Mouse (Mus musculus): ENCODE data around the gene AC124108.1. TPM values are rescaled to one million over a fixed set of nuclear protein-coding genes. Genes with fewer than 3 reads are reported as not detected.
"Not testable (repeated sequence)": the region's sequence is repeated elsewhere in the genome, so short reads cannot be mapped to it uniquely, and the experiment has no call there.

AC124108.1 gene
- polyA plus RNA-seq, 1 experiment from 2014 or later: 3.7 TPM

GRCm38 (mm10) chr1:132153086-132153690 is 38.1 kb upstream of the AC124108.1 start:
- Histone ChIP-seq H3K36me3 (replicated peaks) (no peaks in the 10 kb centered on the region), H3K9ac (no peak overlapping the region), H3K9me3 (no peaks in the 10 kb centered on the region), H3K4me1 (peaks cover 19% of the 10 kb centered on the region), H3K27me3 (replicated peaks) (no peaks in the 10 kb centered on the region), H3K27ac (no peak overlapping the region), H3K4me2 (no peak overlapping the region), H3K4me3 (no peak overlapping the region)
- whole genome bisulfite sequencing: 32% methylated on average over 15 of the region's 15 CpGs
- ATAC-seq (replicated peaks): no peak

DNA sequence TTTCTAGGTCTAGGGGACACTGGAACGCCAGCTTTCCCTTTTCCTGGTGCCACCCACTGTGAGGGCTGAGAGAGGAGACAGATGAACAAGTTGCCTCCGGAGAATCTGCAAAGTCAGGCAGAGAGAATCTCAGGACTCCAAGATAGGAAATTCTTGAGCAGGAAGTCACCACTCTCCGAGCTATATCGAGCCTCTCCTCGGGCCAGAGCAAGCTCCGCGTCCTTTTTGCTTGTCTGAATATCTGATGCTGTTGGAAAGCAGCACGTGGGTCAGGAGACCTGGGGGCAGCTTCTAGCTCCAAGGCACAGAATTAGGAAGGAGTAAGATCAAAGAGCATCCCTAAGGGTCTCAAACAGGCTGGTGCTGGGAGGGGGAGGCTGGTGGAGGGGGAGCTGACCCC is 37.6 kb upstream of the AC124108.1 start:
- Histone ChIP-seq H3K27ac (no peak overlapping the region), H3K36me3 (replicated peaks) (no peaks in the 10 kb centered on the region), H3K9me3 (no peaks in the 10 kb centered on the region), H3K4me3 (no peak overlapping the region), H3K9ac (no peak overlapping the region), H3K4me1 (peaks cover 24% of the 10 kb centered on the region), H3K4me2 (no peak overlapping the region), H3K27me3 (replicated peaks) (no peaks in the 10 kb centered on the region)
- WGBS: 14% methylated on average over 8 of the region's 8 CpGs
- no peak for ATAC-seq (replicated peaks)

DNA sequence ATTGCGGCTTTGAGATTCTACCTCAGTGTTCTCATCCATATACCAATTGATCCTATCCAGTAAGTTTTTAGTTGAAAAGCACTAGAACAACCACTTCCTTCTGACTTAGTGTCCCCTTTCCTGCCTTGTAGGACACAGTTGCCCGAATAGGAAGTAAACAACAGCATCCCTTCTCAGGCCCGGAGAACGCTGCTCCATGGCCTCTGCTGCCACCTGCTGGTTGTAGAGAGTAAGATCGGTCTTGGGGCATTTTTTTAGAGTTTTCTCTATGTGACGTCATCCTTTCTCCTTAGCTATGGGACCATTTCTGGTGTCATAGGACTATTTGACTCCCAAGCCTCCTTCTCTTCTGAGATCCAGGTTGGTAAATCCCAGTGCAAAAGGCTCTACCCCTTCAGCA is 35.5 kb upstream of the AC124108.1 start:
- H3K4me1 ChIP-seq: peaks cover 36% of the 10 kb centered on the region
- no peak for ATAC-seq (replicated peaks)
- 6% methylated on average over 6 of the region's 6 CpGs for WGBS

DNA sequence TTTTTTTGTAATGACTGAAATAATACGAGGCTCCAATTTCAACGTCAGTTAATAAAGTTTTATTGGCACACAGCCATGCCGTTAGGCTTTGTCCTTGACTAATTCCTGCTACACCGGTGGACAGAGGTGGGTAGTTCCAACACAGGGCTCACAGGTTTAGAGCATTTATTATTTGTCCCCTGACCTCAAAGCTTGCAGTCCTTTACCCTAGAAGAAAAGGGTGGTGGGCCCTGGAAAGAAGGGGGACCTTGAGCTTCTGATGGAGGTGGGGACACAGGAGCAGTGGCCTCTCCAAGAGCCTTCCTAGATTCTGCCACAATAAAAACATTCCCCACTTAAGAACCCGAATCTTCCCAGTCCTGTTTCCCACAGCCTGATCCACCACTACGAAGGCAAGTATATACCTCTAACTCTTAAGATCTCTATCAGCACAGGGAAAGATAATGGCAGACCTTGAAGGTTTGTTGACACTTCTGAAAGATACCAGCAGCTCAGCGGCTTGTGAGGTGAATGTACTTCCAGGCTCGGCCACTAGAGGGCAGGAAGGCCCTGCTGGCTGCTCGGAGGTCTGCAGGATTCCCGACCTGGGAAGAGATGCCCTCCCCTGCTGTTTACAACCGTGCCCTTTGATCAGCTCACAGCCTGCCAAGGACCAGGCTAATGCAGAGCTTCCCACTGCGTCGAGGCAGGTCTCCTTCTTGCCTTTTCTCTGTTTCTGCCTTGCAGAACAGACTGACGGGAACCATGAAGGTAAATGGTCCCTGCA is 34.1 kb upstream of the AC124108.1 start:
- Histone ChIP-seq H3K4me1 (peaks cover 36% of the 10 kb centered on the region), H3K9me3 (no peaks in the 10 kb centered on the region), H3K4me3 (no peak overlapping the region), H3K9ac (peak overlapping the region; percentile 24; the same call in 1 of the 2 replicates), H3K4me2 (peak overlapping the region; percentile 28), H3K27ac (peak overlapping the region; percentile 40; the same call in 1 of the 2 replicates), H3K36me3 (replicated peaks) (no peaks in the 10 kb centered on the region), H3K27me3 (replicated peaks) (no peaks in the 10 kb centered on the region)
- peak; percentile 88 for ATAC-seq (replicated peaks)
- WGBS: 23% methylated on average over 14 of the region's 14 CpGs

More for the DNA sequence above, 35.5 kb upstream of the AC124108.1 start:
- no peaks in the 10 kb centered on the region for H3K9me3 ChIP-seq
- H3K27me3 ChIP-seq (replicated peaks): no peaks in the 10 kb centered on the region
- H3K27ac ChIP-seq: no peak overlapping the region
- no peak overlapping the region for H3K9ac ChIP-seq
- no peak overlapping the region for H3K4me2 ChIP-seq
- H3K4me3 ChIP-seq: no peak overlapping the region
- no peaks in the 10 kb centered on the region for H3K36me3 ChIP-seq (replicated peaks)

- Histone ChIP-seq H3K4me2 (peak overlapping the region; percentile 28), H3K4me3 (no peak overlapping the region), H3K9me3 (no peaks in the 10 kb centered on the region), H3K4me1 (peaks cover 36% of the 10 kb centered on the region), H3K9ac (peak overlapping the region; percentile 24; the same call in 1 of the 2 replicates), H3K27me3 (replicated peaks) (no peaks in the 10 kb centered on the region), H3K36me3 (replicated peaks) (no peaks in the 10 kb centered on the region), H3K27ac (peak overlapping the region; percentile 40; the same call in 1 of the 2 replicates)
- peak; percentile 55 for ATAC-seq (replicated peaks)
- 21% methylated on average over 7 of the region's 7 CpGs for WGBS
These were observed 33.4 kb upstream of the AC124108.1 start for GRCm38 (mm10) chr1:132157808-132158207.

DNA sequence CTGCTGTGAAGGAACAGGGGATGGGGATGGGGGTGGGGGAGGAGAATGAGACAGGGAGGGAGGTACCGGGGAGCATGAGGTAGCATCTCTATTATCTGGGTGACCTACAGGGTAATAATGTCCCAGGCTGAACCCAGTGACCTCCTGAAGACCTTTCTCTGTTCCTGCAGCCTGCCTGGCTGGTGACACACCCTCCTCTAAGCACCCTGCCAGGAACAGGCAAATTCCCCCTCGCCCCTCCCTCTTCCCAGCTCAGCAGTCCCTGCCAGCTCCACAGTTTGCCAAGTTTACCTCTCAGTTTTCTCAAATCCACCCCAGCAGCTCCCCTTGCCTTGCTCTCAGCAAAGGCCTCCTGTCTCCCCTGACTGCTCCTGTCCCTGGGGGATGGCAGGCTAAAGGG is 32.5 kb upstream of the AC124108.1 start:
- no peak overlapping the region for H3K27ac ChIP-seq
- ATAC-seq (replicated peaks): no peak
- H3K4me1 ChIP-seq: peaks cover 33% of the 10 kb centered on the region
- H3K36me3 ChIP-seq (replicated peaks): no peaks in the 10 kb centered on the region
- no peaks in the 10 kb centered on the region for H3K9me3 ChIP-seq
- H3K9ac ChIP-seq: no peak overlapping the region
- WGBS: 29% methylated on average over 2 of the region's 2 CpGs
- no peak overlapping the region for H3K4me2 ChIP-seq
- no peaks in the 10 kb centered on the region for H3K27me3 ChIP-seq (replicated peaks)
- H3K4me3 ChIP-seq: no peak overlapping the region

DNA sequence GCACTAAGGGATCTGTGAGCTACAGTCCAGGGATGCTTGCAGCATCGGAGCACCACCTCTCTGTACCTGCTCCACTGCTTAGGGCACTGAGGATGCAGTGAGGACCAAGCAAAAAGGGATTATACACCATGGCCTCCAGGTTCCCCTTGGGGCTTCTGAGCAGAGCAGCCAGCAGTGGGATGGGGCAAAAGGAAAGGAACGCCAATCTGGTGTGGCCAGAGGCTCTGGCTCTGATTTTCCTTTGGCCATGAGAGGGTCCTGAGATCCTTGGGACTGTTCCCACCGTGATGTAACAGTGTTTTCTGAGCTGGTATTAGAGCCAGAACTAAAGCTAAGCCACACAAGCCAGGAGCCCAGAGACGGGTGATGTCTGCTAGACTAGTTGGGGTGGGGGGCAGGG is 31.6 kb upstream of the AC124108.1 start:
- no peak overlapping the region for H3K4me3 ChIP-seq
- 49% methylated on average over 4 of the region's 4 CpGs for WGBS
- no peak overlapping the region for H3K9ac ChIP-seq
- H3K36me3 ChIP-seq (replicated peaks): no peaks in the 10 kb centered on the region
- no peaks in the 10 kb centered on the region for H3K9me3 ChIP-seq
- no peak for ATAC-seq (replicated peaks)
- peaks cover 38% of the 10 kb centered on the region for H3K4me1 ChIP-seq
- no peaks in the 10 kb centered on the region for H3K27me3 ChIP-seq (replicated peaks)
- no peak overlapping the region for H3K4me2 ChIP-seq
- no peak overlapping the region for H3K27ac ChIP-seq

- H3K4me3 ChIP-seq: no peak overlapping the region
- no peaks in the 10 kb centered on the region; the same call in 1 of the 2 replicates for H3K9me3 ChIP-seq
- no peaks in the 10 kb centered on the region for H3K36me3 ChIP-seq (replicated peaks)
- no peak for ATAC-seq (replicated peaks)
- no peak overlapping the region for H3K9ac ChIP-seq
- WGBS: 56% methylated on average over 7 of the region's 7 CpGs
- H3K27ac ChIP-seq: no peak overlapping the region
- no peaks in the 10 kb centered on the region for H3K27me3 ChIP-seq (replicated peaks)
- no peak overlapping the region for H3K4me2 ChIP-seq
- H3K4me1 ChIP-seq: peaks cover 44% of the 10 kb centered on the region
These were observed 29.9 kb upstream of the AC124108.1 start for GRCm38 (mm10) chr1:132161211-132161880.

DNA sequence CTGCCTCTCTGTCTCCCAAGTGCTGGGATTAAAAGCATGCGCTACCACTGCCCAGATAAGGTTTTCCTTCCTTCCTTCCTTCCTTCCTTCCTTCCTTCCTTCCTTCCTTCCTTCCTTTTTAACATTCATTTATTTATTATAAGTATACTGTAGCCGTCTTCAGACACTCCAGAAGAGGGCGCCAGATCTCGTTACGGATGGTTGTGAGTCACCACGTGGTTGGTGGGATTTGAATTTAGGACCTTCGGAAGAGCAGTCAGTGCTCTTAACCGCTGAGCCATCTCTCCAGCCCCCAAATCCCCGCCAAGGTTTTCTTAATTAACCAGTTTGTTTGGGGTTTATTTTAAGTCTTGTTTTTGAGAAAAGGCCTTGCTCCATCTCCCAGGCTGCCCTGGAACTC is 28.6 kb upstream of the AC124108.1 start:
- ATAC-seq (replicated peaks); H3K4me3 ChIP-seq; H3K9ac ChIP-seq; H3K36me3 ChIP-seq (replicated peaks); H3K9me3 ChIP-seq; H3K4me2 ChIP-seq; H3K27ac ChIP-seq; H3K27me3 ChIP-seq (replicated peaks): not testable (repeated sequence)
- 53% methylated on average over 9 of the region's 9 CpGs for WGBS
- peaks cover 43% of the 10 kb centered on the region for H3K4me1 ChIP-seq

DNA sequence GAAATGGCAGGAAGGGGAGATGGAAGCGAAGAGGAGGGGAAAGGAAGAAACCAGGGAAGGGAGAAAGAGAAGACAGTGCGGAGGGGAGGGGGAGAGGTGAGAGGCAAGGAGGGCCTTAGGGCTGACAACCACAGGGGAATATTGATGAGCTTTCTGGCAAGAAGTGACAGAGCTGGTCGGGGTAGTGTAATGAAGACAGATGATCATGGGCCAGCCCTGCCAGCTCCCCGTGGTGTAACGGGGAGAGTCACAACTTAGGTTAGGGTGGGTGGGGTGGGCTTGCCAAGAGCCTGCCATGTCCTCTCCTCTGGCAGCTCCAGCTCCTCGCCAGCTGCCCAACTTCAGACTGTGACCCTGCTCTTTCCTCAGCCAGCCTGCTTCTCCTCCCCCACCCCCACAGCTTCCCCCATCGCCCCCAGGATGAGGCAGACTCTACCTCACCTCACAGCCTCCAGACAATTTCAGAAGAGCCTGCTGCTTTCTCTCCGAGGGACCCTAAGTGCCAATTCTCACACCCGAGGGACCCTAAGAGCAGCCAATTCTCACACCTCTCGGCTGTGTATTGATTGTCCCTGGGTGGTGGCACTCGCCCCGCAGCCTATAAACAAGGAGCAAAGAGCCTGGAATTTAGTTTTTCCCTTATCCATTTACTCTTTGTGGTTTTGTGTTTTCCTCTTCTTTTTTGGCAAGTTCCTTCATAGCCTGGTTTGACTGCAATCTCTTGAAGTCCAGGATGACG is 26.3 kb upstream of the AC124108.1 start:
- Histone ChIP-seq H3K27ac (no peak overlapping the region), H3K4me2 (no peak overlapping the region), H3K4me1 (peaks cover 38% of the 10 kb centered on the region), H3K9me3 (no peaks in the 10 kb centered on the region; the same call in 1 of the 2 replicates), H3K4me3 (no peak overlapping the region), H3K9ac (no peak overlapping the region), H3K27me3 (replicated peaks) (no peaks in the 10 kb centered on the region), H3K36me3 (replicated peaks) (no peaks in the 10 kb centered on the region)
- 39% methylated on average over 13 of the region's 13 CpGs for WGBS
- peak; percentile 37; the same call in 1 of the 2 replicates for ATAC-seq (replicated peaks)

- no peak overlapping the region for H3K27ac ChIP-seq
- H3K4me3 ChIP-seq: no peak overlapping the region
- no peak for ATAC-seq (replicated peaks)
- WGBS: 57% methylated on average over 3 of the region's 3 CpGs
- H3K9ac ChIP-seq: no peak overlapping the region
- H3K36me3 ChIP-seq (replicated peaks): no peaks in the 10 kb centered on the region
- no peak overlapping the region for H3K4me2 ChIP-seq
- no peaks in the 10 kb centered on the region; the same call in 1 of the 2 replicates for H3K9me3 ChIP-seq
- H3K4me1 ChIP-seq: peaks cover 30% of the 10 kb centered on the region
- H3K27me3 ChIP-seq (replicated peaks): no peaks in the 10 kb centered on the region
These were observed 25.4 kb upstream of the AC124108.1 start for GRCm38 (mm10) chr1:132165859-132166258.
